Mouse (Mus musculus): ENCODE data around the gene Ap2a2.
A peak's percentile ranks its signal among the peaks of the same experiment; 100 is the strongest.

DNA sequence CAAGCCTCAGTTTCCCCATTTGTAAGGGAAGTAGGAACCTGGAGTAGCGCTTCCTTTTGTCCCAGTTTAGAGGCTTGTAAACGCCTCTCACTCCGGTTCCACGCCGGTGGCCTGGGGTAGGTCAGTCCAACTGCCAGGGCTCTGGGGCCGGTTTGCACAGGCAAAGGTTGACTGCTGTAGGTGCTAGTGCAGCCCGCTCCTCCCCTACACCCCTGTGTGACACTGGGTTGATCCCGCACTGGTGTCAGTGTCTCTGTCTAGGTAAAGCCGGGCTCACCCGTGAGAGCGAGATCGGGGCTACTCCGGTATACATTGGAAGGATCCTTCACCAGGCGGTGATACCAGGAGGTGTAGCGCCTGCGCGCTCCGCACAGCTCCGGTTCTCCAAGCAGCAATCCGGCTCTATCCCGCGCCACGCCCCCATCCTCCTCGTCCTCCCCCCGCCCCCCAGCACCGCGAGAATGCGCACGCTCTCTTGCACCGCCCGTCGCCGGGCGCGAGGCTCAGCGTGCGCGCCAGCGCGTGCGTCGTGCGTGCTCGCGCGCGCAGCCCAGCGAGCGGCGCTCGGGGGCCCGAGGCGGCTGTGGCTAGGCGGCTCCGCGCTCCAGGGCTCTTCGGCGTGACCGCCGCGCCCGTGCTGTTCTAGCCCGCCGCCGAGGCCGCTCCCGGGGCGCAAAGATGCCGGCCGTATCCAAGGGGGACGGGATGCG lies at the start of gene Ap2a2:
- TF ChIP-seq CTCF (IDR thresholded peaks at IDR 0.05; ENCODE audit: insufficient read depth, low read depth, low read length) (no peak), POLR2A (IDR thresholded peaks at IDR 0.05; ENCODE audit: insufficient read depth, low read depth, low read length) (peak; percentile 99)

Data from olfactory bulb, adult 2 months (tissue).